Mouse (Mus musculus) gastrocnemius, postnatal 10 days (tissue): Measurements from ENCODE around the gene Rpl22. TPM values are rescaled to one million over a fixed set of nuclear protein-coding genes. Genes with fewer than 3 reads are reported as not detected.

ENCODE experiments used
- total RNA-seq, 2 experiments: library from RNA; stranded (reverse); gene quantifications; 2 replicates each; pipeline ENCODE4 v1.2.3; 2021

Rpl22 gene
- total RNA-seq, 2 experiments from 2014 or later: 305 to 332 TPM

Other genes starting within 250 kb of the Rpl22 start
- 1 to 10 TPM in 1 of 2 experiments, under 1 TPM in 1; 0.82 to 2.9 TPM for gene Tnfrsf25, start 209.8 kb upstream of the Rpl22 start, total RNA-seq
- 1 to 10 TPM; 1.1 to 1.2 TPM for gene Espn, start 173.4 kb upstream of the Rpl22 start, total RNA-seq
- not detected for gene Hes2, start 166.9 kb upstream of the Rpl22 start, total RNA-seq
- gene Acot7, start 147.6 kb upstream of the Rpl22 start, total RNA-seq: 10 to 100 TPM; 11.9 to 14.1 TPM
- gene Gpr153, start 51.5 kb upstream of the Rpl22 start, total RNA-seq: 10 to 100 TPM; 25.1 to 32.2 TPM
- not detected for gene Hes3, start 34.1 kb upstream of the Rpl22 start, total RNA-seq
- gene Icmt, start 28.5 kb upstream of the Rpl22 start, total RNA-seq: 10 to 100 TPM; 17.3 to 19.1 TPM
- under 1 TPM in 1 of 2 experiments, not detected in 1; 0.40 TPM for gene Rnf207, start 6.7 kb upstream of the Rpl22 start, total RNA-seq
- gene Chd5, start 12.9 kb downstream of the Rpl22 start, total RNA-seq: under 1 TPM; 0.36 to 0.56 TPM
- gene Nphp4, start 151.0 kb downstream of the Rpl22 start, total RNA-seq: 1 to 10 TPM; 1.2 to 1.8 TPM
- 1 to 10 TPM; 3.2 to 5.4 TPM for gene Kcnab2, start 152.1 kb downstream of the Rpl22 start, total RNA-seq